Mouse (Mus musculus): Measurements from ENCODE around the gene Scgb2b19.
"Not testable (repeated sequence)": the region's sequence is repeated elsewhere in the genome, so short reads cannot be mapped to it uniquely, and the experiment has no call there.

Gene Scgb2b19

GRCm38 (mm10) chr7:33280238-33280637, at the start of gene Scgb2b19:
TSS of gene Scgb2b19 (minus strand) at chr7:33280338.
- DNase-seq (ENCODE audit: low read depth) = not testable (repeated sequence)

GRCm38 (mm10) chr7:33286991-33287390, 6.9 kb upstream of the Scgb2b19 start, which contains the start of gene Scgb1b19:
TSS of gene Scgb1b19 (plus strand) at chr7:33287291.
- DNase-seq (ENCODE audit: low read depth) = not testable (repeated sequence)
